Mouse (Mus musculus) lung, embryonic 16.5 days (tissue): Measurements from ENCODE around the gene Ppp1r16b. TPM values are rescaled to one million over a fixed set of nuclear protein-coding genes. Genes with fewer than 3 reads are reported as not detected.
A peak's percentile ranks its signal among the peaks of the same experiment; 100 is the strongest.

Experiments
- ATAC-seq: fragments of 200-750 bp; cut with Nextera tagmentation; 2 replicates; pipeline ENCODE4 v1.8.0; 2017; ENCODE audit warnings: low read depth, mild to moderate bottlenecking, moderate library complexity
- H3K27ac ChIP-seq: fragments of 300-500 bp; sonication (generic); 2 replicates; pipeline ENCODE4 v1.5.1; 2014; ENCODE audit warnings: mild to moderate bottlenecking, control low read depth, low read length
- H3K27me3 ChIP-seq: fragments of 300-500 bp; sonication (generic); 2 replicates; pipeline ENCODE4 v1.6.1; 2014; ENCODE audit warnings: low read depth, low read length, mixed read lengths; ENCODE audit not compliant: control insufficient read depth, insufficient read depth
- H3K36me3 ChIP-seq: fragments of 300-500 bp; sonication (generic); 2 replicates; pipeline ENCODE4 v1.6.1; 2014; ENCODE audit warnings: low read length; ENCODE audit not compliant: control insufficient read depth, insufficient read depth
- H3K4me1 ChIP-seq: fragments of 300-500 bp; sonication (generic); replicated peaks from 2 replicates; pipeline ENCODE4 v1.6.1; 2014; ENCODE audit warnings: low read length, mixed read lengths; ENCODE audit not compliant: control insufficient read depth, insufficient read depth
- H3K4me2 ChIP-seq: fragments of 300-500 bp; sonication (generic); 2 replicates; pipeline ENCODE4 v1.6.1; 2014; ENCODE audit warnings: low read depth, low read length, control low read depth
- H3K4me3 ChIP-seq: fragments of 300-500 bp; sonication (generic); 2 replicates; pipeline ENCODE4 v1.5.1; 2014; ENCODE audit warnings: mild to moderate bottlenecking, low read length, control low read depth
- H3K9ac ChIP-seq: fragments of 300-500 bp; sonication (generic); 2 replicates; pipeline ENCODE4 v1.6.1; 2014; ENCODE audit warnings: low read length, control low read depth
- H3K9me3 ChIP-seq: fragments of 300-500 bp; sonication (generic); 2 replicates; pipeline ENCODE4 v1.6.1; 2016; ENCODE audit warnings: low read length; ENCODE audit not compliant: control insufficient read depth
- WGBS: fragments of 180-500 bp; shearing (Covaris S2); extraction: QIAGEN DNeasy Blood & Tissue Kit; methylation state at CpG from one replicate; pipeline ENCODE4 v1.1.7; 2014; 5-methylcytosine and 5-hydroxymethylcytosine counted together
- polyA plus RNA-seq: library from polyadenylated mRNA; unstranded; fragments of >200 nt; fragmentation: Nextera tagmentation; extraction: Ambion mirVana; gene quantifications from 2 replicates; pipeline ENCODE4 v1.2.1, GENCODE M21; 2015

The Ppp1r16b gene
- polyA plus RNA-seq, 1 experiment from 2014 or later: 22.5 TPM

- Histone ChIP-seq H3K36me3 (no peaks in the 10 kb centered on the region), H3K4me1 (peaks cover 3% of the 10 kb centered on the region; the same call in 1 of the 2 replicates), H3K9ac (no peak overlapping the region), H3K27me3 (no peaks in the 10 kb centered on the region), H3K4me2 (no peak overlapping the region), H3K9me3 (no peaks in the 10 kb centered on the region), H3K27ac (no peak overlapping the region), H3K4me3 (no peak overlapping the region)
- WGBS: 44% methylated on average over 3 of the region's 3 CpGs
- no peak for ATAC-seq
Measured at GRCm38 (mm10) chr2:158721481-158721880, 56.3 kb downstream of the Ppp1r16b start.

GRCm38 (mm10) chr2:158722135-158722534 is 56.9 kb downstream of the Ppp1r16b start:
- no peaks in the 10 kb centered on the region for H3K27me3 ChIP-seq
- WGBS: 64% methylated on average over 4 of the region's 4 CpGs
- no peak overlapping the region for H3K9ac ChIP-seq
- no peak for ATAC-seq
- no peaks in the 10 kb centered on the region for H3K9me3 ChIP-seq
- no peak overlapping the region for H3K4me2 ChIP-seq
- H3K36me3 ChIP-seq: no peaks in the 10 kb centered on the region
- H3K4me1 ChIP-seq: peaks cover 3% of the 10 kb centered on the region; the same call in 1 of the 2 replicates
- no peak overlapping the region for H3K27ac ChIP-seq
- H3K4me3 ChIP-seq: no peak overlapping the region

GRCm38 (mm10) chr2:158722991-158723551 is 57.9 kb downstream of the Ppp1r16b start:
- 17% methylated on average over 6 of the region's 6 CpGs for WGBS
- peak overlapping the region; percentile 46 for H3K27ac ChIP-seq
- no peaks in the 10 kb centered on the region for H3K36me3 ChIP-seq
- no peak overlapping the region for H3K4me2 ChIP-seq
- no peaks in the 10 kb centered on the region for H3K9me3 ChIP-seq
- no peak overlapping the region for H3K9ac ChIP-seq
- H3K4me1 ChIP-seq: peaks cover 3% of the 10 kb centered on the region; the same call in 1 of the 2 replicates
- peak; percentile 42 for ATAC-seq
- no peaks in the 10 kb centered on the region for H3K27me3 ChIP-seq
- no peak overlapping the region for H3K4me3 ChIP-seq

GRCm38 (mm10) chr2:158723806-158724205 is 58.6 kb downstream of the Ppp1r16b start:
- Histone ChIP-seq H3K4me3 (no peak overlapping the region), H3K36me3 (no peaks in the 10 kb centered on the region), H3K9me3 (no peaks in the 10 kb centered on the region), H3K27me3 (no peaks in the 10 kb centered on the region), H3K4me2 (no peak overlapping the region), H3K27ac (peak overlapping the region; percentile 46; the same call in 1 of the 2 replicates), H3K4me1 (peaks cover 3% of the 10 kb centered on the region; the same call in 1 of the 2 replicates), H3K9ac (no peak overlapping the region)
- ATAC-seq: no peak
- 11% methylated on average over 6 of the region's 6 CpGs for WGBS

GRCm38 (mm10) chr2:158726252-158726651 is 61.1 kb downstream of the Ppp1r16b start:
- Histone ChIP-seq H3K36me3 (no peaks in the 10 kb centered on the region), H3K9me3 (no peaks in the 10 kb centered on the region), H3K4me2 (no peak overlapping the region), H3K9ac (no peak overlapping the region), H3K27me3 (no peaks in the 10 kb centered on the region), H3K27ac (no peak overlapping the region), H3K4me1 (peaks cover 3% of the 10 kb centered on the region; the same call in 1 of the 2 replicates), H3K4me3 (no peak overlapping the region)
- ATAC-seq: no peak
- 67% methylated on average over 6 of the region's 6 CpGs for WGBS

GRCm38 (mm10) chr2:158728061-158728815 is 63.0 kb downstream of the Ppp1r16b start:
- no peak overlapping the region for H3K4me3 ChIP-seq
- H3K27ac ChIP-seq: no peak overlapping the region
- H3K9ac ChIP-seq: no peak overlapping the region
- no peaks in the 10 kb centered on the region for H3K36me3 ChIP-seq
- peaks cover 3% of the 10 kb centered on the region; the same call in 1 of the 2 replicates for H3K4me1 ChIP-seq
- H3K9me3 ChIP-seq: no peaks in the 10 kb centered on the region
- no peak for ATAC-seq
- 34% methylated on average over 7 of the region's 7 CpGs for WGBS
- no peak overlapping the region for H3K4me2 ChIP-seq
- no peaks in the 10 kb centered on the region for H3K27me3 ChIP-seq

GRCm38 (mm10) chr2:158730896-158731295 is 65.7 kb downstream of the Ppp1r16b start:
- Histone ChIP-seq H3K27me3 (no peaks in the 10 kb centered on the region), H3K4me2 (no peak overlapping the region), H3K9me3 (no peaks in the 10 kb centered on the region), H3K4me3 (no peak overlapping the region), H3K27ac (no peak overlapping the region), H3K9ac (no peak overlapping the region), H3K36me3 (no peaks in the 10 kb centered on the region), H3K4me1 (peaks cover 16% of the 10 kb centered on the region)
- WGBS: 62% methylated on average over 3 of the region's 3 CpGs
- ATAC-seq: no peak

- WGBS: 82% methylated on average over 9 of the region's 9 CpGs
- peaks cover 16% of the 10 kb centered on the region for H3K4me1 ChIP-seq
- no peaks in the 10 kb centered on the region for H3K27me3 ChIP-seq
- H3K27ac ChIP-seq: no peak overlapping the region
- no peaks in the 10 kb centered on the region for H3K9me3 ChIP-seq
- H3K4me3 ChIP-seq: no peak overlapping the region
- H3K9ac ChIP-seq: no peak overlapping the region
- no peak for ATAC-seq
- no peak overlapping the region for H3K4me2 ChIP-seq
- no peaks in the 10 kb centered on the region for H3K36me3 ChIP-seq
Measured at GRCm38 (mm10) chr2:158732521-158732920, 67.3 kb downstream of the Ppp1r16b start.

GRCm38 (mm10) chr2:158733136-158733535 is 67.9 kb downstream of the Ppp1r16b start:
- peak overlapping the region; percentile 80; the same call in 1 of the 2 replicates for H3K27ac ChIP-seq
- no peak overlapping the region for H3K4me3 ChIP-seq
- H3K9ac ChIP-seq: no peak overlapping the region
- no peaks in the 10 kb centered on the region for H3K9me3 ChIP-seq
- H3K4me2 ChIP-seq: no peak overlapping the region
- no peaks in the 10 kb centered on the region for H3K27me3 ChIP-seq
- ATAC-seq: no peak
- no peaks in the 10 kb centered on the region for H3K36me3 ChIP-seq
- 68% methylated on average over 4 of the region's 4 CpGs for WGBS
- peaks cover 16% of the 10 kb centered on the region for H3K4me1 ChIP-seq
